Mouse (Mus musculus) lung, embryonic 14.5 days (tissue): ENCODE data around the gene Tbc1d21. TPM values are rescaled to one million over a fixed set of nuclear protein-coding genes. Genes with fewer than 3 reads are reported as not detected.

Experiments
- ATAC-seq: fragments of 200-750 bp; cut with Nextera tagmentation; 2 replicates; pipeline ENCODE4 v1.8.0; 2017; ENCODE audit warnings: mild to moderate bottlenecking, moderate TSS enrichment, moderate library complexity; ENCODE audit not compliant: insufficient read depth
- DNase-seq: peaks from one replicate; pipeline ENCODE4 v3.0.0-alpha.2; 2015
- H3K27ac ChIP-seq: fragments of 300-500 bp; sonication (generic); 2 replicates; pipeline ENCODE4 v1.5.1; 2014; ENCODE audit warnings: low read depth, mild to moderate bottlenecking, moderate library complexity
- H3K27me3 ChIP-seq: fragments of 300-500 bp; sonication (generic); 2 replicates; pipeline ENCODE4 v1.6.1; 2014; ENCODE audit warnings: low read length, control low read depth; ENCODE audit not compliant: insufficient read depth
- H3K36me3 ChIP-seq: fragments of 300-500 bp; sonication (generic); 2 replicates; pipeline ENCODE4 v1.6.1; 2014; ENCODE audit warnings: control low read depth; ENCODE audit not compliant: insufficient read depth
- H3K4me1 ChIP-seq: fragments of 300-500 bp; sonication (generic); 2 replicates; pipeline ENCODE4 v1.6.1; 2014; ENCODE audit warnings: antibody characterized with exemption, control low read depth; ENCODE audit not compliant: insufficient read depth
- H3K4me2 ChIP-seq: fragments of 300-500 bp; sonication (generic); 2 replicates; pipeline ENCODE4 v1.6.1; 2014; ENCODE audit warnings: mild to moderate bottlenecking
- H3K4me3 ChIP-seq: fragments of 300-500 bp; sonication (generic); 2 replicates; pipeline ENCODE4 v1.5.1; 2014; ENCODE audit warnings: low read depth, low read length
- H3K9ac ChIP-seq: fragments of 300-500 bp; sonication (generic); 2 replicates; pipeline ENCODE4 v1.6.1; 2014
- H3K9me3 ChIP-seq: fragments of 300-500 bp; sonication (generic); 2 replicates; pipeline ENCODE4 v1.6.1; 2016; ENCODE audit warnings: low read depth, low read length, control low read depth
- CTCF ChIP-seq: IDR thresholded peaks from 2 replicates; pipeline ENCODE4 v1.5.1; 2016; ENCODE audit warnings: antibody characterized with exemption, low read depth
- WGBS: fragments of 180-500 bp; shearing (Covaris S2); extraction: QIAGEN DNeasy Blood & Tissue Kit; methylation state at CpG from one replicate; pipeline ENCODE4 v1.1.7; 2014; 5-methylcytosine and 5-hydroxymethylcytosine counted together
- polyA plus RNA-seq: library from polyadenylated mRNA; unstranded; fragments of >200 nt; fragmentation: Nextera tagmentation; extraction: Ambion mirVana; gene quantifications from 2 replicates; pipeline ENCODE4 v1.2.1, GENCODE M21; 2014

The Tbc1d21 gene
- polyA plus RNA-seq = not detected in 2 replicates

DNA sequence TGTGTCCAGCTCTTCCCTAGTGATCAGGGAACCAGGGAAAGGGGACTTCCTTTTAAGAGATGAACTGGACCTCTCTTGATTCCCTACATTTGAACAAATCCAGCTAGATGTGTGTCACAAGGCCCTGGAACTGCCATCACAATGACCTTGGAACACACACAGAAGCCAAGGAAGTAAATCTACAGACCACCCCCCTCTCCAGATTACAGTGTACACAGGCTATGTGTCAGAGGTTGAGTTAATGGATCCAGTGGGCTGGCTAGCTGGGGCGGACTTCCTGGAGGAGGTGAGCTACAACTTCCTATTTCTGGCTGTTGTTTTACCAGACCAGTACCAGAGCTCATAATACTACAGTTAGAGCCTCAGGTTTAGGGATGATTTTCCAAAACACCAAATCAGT is at the start of gene Tbc1d21:
Gene Tbc1d21, minus strand, starts transcription at position 101 of the 400 bp plus-strand sequence.
- Histone ChIP-seq H3K27ac (no peak within 1 kb of the TSS), H3K4me2 (no peak within 1 kb of the TSS), H3K9me3 (no peaks in the 10 kb centered on the region), H3K36me3 (no peaks in the 10 kb centered on the region), H3K4me1 (no peaks in the 10 kb centered on the region), H3K4me3 (no peak within 1 kb of the TSS), H3K9ac (no peak within 1 kb of the TSS), H3K27me3 (no peaks in the 10 kb centered on the region)
- DNase-seq (no peak), ATAC-seq (no peak)
- no peak for TF ChIP-seq CTCF
- 88% methylated on average over 1 of the region's 1 CpGs for WGBS

DNA sequence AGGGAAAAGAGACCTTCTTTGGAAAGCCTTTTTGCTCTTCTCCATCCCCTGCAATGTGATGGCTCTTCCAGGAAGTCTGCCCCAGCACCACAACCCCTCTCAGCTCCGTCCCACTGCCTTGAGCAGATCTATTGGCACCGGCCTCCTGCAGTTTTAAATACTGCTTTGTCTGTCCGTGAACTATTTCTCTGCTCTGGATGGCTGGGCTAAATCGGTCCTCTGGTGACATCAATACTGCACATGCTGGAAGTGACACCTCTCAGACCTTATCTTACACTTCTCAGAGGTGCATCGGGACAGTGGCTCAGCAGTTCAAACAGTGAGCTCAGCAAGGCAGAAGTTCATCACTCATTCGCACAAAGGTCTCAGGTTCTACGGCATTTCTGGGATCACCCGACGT is 41.3 kb upstream of the Tbc1d21 start:
- Histone ChIP-seq H3K27me3 (no peaks in the 10 kb centered on the region), H3K27ac (no peak overlapping the region), H3K4me3 (no peak overlapping the region), H3K9ac (no peak overlapping the region), H3K4me1 (no peaks in the 10 kb centered on the region), H3K9me3 (no peaks in the 10 kb centered on the region), H3K36me3 (no peaks in the 10 kb centered on the region), H3K4me2 (no peak overlapping the region)
- ATAC-seq (no peak), DNase-seq (no peak)
- TF ChIP-seq CTCF = no peak
- WGBS = 58% methylated on average over 9 of the region's 9 CpGs

DNA sequence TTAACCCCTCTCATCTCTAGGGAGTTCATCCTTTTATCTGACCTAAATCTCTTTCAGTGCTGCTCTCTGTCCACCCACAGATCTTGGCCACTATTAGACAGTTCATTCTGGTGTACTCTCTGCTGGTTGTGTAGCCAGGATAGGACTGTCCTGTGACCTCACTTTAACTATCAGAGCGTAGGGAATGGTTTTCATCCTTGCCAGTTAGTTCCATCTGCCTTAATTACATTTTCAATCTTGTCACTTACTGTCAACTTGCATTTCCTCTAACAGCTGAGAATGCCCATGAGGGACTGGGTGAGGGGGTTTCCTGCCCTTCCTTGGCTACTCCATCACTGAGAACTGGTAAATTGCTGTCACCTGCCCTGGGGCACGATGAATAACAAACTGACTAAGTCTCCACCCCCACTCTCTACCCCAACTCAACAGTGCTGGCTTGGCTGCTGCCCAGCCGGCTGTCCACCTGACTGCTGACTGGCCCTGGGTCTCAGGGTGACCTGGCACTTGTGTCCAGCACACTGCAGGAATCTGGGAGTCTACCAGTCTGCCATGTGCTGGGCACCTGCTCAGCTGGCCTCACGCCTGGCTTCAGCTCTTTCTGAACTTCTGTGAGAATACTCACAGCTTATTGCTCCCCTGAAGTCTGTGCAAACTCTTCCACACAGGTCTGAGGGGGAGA is 39.9 kb upstream of the Tbc1d21 start:
- H3K4me1 ChIP-seq = no peaks in the 10 kb centered on the region
- H3K27ac ChIP-seq = no peak overlapping the region
- DNase-seq (no peak), ATAC-seq (no peak)
- H3K4me3 ChIP-seq = no peak overlapping the region
- H3K36me3 ChIP-seq = no peaks in the 10 kb centered on the region
- H3K9me3 ChIP-seq = no peaks in the 10 kb centered on the region
- no peak overlapping the region for H3K4me2 ChIP-seq
- H3K27me3 ChIP-seq = no peaks in the 10 kb centered on the region
- TF ChIP-seq CTCF = no peak
- H3K9ac ChIP-seq = no peak overlapping the region
- WGBS = 51% methylated on average over 4 of the region's 4 CpGs

DNA sequence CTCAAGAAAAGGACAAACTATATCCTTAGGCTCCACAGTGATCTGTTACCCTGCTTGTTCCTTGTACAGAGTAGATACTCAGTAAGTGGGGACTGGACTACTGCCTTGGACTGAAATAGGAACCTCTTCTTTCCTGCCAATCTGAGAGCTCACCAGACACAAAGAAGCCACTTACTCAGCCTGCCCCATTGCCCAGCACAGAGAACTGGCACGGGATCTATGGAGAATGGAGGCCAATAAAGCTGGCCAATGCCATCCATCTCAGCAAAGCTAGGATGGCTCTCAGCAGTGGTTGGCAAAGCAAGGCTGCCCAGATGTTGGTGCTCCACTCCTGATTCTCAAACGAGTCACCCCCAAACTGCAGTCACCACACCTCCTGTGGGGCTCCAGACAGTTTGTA is 39.0 kb upstream of the Tbc1d21 start:
- Histone ChIP-seq H3K4me2 (no peak overlapping the region), H3K9ac (no peak overlapping the region), H3K36me3 (no peaks in the 10 kb centered on the region), H3K27me3 (no peaks in the 10 kb centered on the region), H3K4me1 (no peaks in the 10 kb centered on the region), H3K9me3 (no peaks in the 10 kb centered on the region), H3K4me3 (no peak overlapping the region), H3K27ac (no peak overlapping the region)
- TF ChIP-seq CTCF = no peak
- no peak for ATAC-seq
- no peak for DNase-seq
- 61% methylated on average over 2 of the region's 2 CpGs for WGBS

DNA sequence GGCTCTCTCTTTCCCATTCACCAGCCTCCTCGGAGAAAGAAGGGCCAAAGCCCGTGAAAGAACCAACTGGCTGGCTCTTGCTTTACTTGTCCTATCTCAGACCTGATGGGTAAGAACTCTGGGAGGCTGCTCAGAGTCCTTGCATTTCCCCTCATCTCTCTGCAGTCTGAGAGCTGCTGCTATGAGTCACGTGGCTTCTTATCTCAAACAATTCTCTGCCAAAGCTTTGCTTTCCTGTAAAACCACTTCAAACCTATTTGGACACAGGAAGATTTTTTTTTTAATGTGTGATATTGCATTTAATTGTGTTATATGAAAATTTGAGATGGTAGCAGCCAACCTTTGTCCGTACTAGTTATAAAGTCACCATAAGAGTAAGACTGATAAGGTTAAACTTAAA is 34.2 kb upstream of the Tbc1d21 start:
- Histone ChIP-seq H3K4me2 (no peak overlapping the region), H3K36me3 (no peaks in the 10 kb centered on the region), H3K27me3 (no peaks in the 10 kb centered on the region), H3K27ac (no peak overlapping the region), H3K4me1 (no peaks in the 10 kb centered on the region), H3K9ac (no peak overlapping the region), H3K4me3 (no peak overlapping the region), H3K9me3 (no peaks in the 10 kb centered on the region)
- WGBS = 32% methylated on average over 4 of the region's 4 CpGs
- DNase-seq = peak; percentile 30
- TF ChIP-seq CTCF = no peak
- ATAC-seq = no peak

DNA sequence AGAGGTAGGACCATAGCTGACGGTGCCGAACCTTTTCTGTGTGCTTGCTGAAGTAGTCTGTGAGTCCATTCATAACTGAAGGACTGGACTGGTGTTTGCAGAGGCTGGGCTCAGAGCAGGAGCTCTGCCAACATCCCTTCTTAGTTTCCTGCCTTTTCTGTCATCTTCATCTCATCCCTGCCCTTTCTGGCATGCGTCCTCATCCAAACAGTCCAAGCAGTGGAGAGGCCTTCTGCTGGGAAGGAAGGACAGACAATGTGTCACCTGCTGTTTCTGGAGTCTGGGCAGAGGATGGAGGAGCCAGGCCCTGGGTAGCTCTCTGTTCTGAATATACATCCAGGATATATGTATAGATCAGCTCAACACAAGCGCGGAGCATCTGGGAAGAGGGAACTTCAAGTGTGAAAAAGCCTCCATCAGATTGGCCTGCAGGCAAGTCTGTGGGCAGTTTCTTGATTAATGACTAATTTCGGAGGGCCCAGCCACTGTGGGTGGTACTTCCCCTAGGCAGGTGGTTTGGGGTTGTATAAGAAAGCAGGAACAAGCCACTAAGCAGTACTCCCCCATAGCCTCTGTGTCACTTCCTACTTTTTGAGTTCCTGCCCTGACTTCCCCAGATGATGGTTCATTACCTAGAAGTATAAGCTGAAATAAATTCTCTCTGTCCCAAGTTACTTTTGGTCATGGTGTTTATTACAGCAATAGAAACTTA is 31.3 kb upstream of the Tbc1d21 start:
- TF ChIP-seq CTCF = no peak
- DNase-seq (no peak), ATAC-seq (no peak)
- Histone ChIP-seq H3K9ac (no peak overlapping the region), H3K27me3 (no peaks in the 10 kb centered on the region), H3K4me1 (no peaks in the 10 kb centered on the region), H3K4me3 (no peak overlapping the region), H3K9me3 (no peaks in the 10 kb centered on the region), H3K27ac (no peak overlapping the region), H3K4me2 (no peak overlapping the region), H3K36me3 (no peaks in the 10 kb centered on the region)
- 83% methylated on average over 6 of the region's 6 CpGs for WGBS

DNA sequence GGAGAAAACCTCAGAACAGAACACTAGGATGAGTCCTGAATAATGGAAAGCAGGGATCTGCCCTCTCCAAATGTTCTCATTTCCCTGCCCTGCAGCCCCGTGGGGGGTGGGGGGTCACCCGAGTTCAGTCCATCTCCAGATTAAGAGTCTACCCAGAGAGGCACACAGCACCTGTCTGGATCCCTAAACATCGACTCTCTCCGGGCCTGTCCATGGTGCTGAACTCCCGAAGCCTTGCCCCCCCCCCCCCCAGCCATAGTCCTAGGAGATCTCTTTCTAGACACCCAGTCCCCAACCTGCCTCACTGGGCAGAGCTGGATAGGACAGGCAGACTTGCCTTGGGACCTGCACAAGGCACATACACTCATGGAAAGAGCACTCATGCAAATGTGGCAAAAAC is 29.4 kb upstream of the Tbc1d21 start:
- Histone ChIP-seq H3K4me2 (no peak overlapping the region), H3K9me3 (no peaks in the 10 kb centered on the region), H3K9ac (no peak overlapping the region), H3K4me3 (no peak overlapping the region), H3K4me1 (no peaks in the 10 kb centered on the region), H3K36me3 (no peaks in the 10 kb centered on the region), H3K27me3 (no peaks in the 10 kb centered on the region), H3K27ac (no peak overlapping the region)
- 13% methylated on average over 5 of the region's 5 CpGs for WGBS
- DNase-seq (peak; percentile 33), ATAC-seq (no peak)
- TF ChIP-seq CTCF = no peak
